Mouse (Mus musculus): ENCODE measurements around the gene Frmd6.

The Frmd6 gene

DNA sequence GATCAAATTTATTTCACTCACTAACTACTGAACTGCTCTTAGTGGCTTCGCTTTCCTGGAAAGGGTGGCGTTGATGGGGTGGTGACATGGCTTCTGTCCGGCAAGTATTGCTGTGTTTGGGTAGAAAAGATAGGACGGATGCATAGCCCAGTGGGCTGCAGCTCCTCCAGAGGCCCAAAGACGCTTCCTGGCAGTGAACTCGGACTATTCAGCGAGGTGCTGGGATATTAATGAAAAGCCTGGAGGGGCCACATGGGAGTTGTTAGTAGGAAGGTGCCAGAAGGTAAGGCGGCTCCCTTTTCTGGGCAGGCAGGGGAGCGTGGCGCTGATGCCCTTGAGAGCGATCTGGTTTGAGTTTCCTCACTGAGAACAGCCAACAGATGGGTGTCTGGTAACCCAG is 82.3 kb downstream of the Frmd6 start:
- DNase-seq, result no peak

DNA sequence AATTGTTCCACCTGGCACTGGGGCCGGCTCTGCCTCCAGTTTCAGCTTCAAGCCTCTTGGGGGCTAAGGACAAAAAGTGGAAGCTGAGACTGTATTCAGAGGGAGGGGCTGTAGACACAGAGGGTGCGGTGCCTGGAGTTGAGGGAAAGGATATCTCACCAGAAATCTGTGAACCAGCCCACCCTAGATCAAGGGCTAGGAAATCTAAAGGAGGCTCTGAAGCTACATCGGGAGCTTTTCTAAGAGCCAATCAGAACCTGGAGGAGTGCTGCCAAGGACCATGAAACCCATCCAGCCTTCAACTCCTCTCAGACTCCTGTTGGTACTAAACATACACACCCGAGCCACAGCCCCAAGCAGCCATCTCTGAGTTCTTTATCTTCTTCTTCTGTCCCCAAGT is 82.8 kb downstream of the Frmd6 start:
- DNase-seq, result no peak

DNA sequence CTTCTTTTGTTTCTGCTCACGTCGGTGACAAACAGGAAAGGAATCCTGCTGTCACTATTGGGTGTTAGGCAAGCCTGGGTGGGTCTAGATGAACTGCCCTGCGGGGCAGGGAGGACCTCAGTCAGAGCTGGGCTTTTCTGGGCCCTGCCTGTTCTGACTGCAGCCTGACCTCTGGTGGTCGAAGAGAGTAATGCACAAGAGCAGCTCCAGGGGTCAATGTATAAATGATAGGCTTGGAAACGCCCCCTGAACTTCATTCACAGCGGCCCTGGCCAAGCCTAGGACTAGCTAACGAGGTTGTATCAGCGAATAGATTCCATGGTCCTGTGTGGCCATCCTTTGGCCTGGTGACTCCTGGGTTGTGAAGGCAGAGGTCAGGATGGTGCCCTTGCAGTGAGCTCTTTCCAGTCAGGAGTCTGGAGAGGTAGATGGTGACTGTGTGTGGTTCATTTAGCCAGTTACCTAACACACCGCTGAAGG is 85.0 kb downstream of the Frmd6 start:
- DNase-seq, result peak; percentile 79

DNA sequence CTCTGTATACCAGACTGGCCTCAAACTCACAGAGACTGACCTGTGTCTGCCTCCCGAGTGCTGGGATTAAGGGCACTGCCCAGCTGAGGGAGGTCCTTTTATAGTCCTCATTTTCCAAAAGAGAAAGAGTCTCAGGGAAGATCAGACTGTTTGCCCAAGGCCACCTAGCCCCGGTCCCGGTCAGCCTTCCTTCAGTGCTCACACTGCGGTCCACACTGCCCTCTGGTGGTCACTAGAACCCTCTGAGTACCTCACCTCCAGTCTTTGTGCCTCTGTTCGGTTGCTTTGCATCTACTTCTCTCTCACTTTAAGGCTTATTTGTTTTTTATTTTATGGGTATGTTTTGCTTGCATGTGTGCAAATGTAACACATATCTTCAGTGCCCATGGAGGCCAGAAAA is 85.7 kb downstream of the Frmd6 start:
- peak; percentile 73 for DNase-seq

DNA sequence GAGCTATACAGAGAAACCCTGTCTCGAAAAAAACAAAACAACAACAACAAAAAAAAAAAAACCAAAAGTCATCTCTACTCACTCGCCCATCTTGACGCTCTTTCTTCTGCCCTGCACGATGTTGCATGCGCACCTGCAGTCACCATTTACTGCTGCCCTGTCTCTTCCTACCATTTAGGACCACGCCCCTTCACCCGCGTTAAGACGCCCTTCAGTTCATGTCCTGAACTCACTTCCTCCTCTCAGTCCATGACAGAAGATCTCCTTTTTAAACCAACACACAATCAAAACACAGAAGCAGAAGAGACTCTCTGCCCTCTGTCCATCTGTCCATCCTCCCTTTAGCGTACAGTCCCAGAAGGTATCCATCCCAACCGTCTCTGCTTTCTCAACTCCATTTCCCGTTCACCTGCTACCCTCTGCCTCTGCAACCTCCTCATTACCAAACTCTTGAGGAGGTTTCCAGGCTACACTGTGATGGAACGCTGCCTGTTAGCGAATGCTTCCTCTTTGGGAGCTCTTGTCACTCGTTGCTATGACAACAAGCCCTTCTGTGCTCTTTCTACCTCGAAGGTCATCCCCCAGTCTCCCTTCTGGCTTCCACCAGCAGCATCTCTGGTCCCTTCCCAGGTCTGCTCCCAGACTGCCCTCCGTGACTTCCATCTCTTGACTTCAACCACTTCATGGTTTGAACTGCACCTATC is 86.5 kb downstream of the Frmd6 start:
- DNase-seq, result no peak

DNA sequence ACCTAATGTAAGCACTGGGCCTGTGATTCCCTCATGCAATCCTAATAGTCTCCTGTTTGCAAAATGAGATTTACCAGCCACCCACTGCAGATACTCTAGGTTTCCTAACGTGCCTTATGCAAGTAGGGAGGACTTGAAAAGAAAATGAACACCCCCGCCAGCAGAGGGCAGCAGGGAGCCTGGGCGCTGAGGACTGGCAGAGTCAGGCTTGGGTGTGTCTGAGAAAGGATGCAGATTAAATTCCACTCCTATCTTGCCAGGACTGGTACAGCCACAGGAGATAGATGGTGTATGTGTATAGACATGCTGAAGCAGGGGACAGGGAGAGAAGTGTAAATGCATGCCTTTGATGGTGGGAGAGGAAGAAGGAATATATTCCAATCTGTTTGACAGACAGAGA is 88.1 kb downstream of the Frmd6 start:
- DNase-seq, result peak; percentile 74

DNA sequence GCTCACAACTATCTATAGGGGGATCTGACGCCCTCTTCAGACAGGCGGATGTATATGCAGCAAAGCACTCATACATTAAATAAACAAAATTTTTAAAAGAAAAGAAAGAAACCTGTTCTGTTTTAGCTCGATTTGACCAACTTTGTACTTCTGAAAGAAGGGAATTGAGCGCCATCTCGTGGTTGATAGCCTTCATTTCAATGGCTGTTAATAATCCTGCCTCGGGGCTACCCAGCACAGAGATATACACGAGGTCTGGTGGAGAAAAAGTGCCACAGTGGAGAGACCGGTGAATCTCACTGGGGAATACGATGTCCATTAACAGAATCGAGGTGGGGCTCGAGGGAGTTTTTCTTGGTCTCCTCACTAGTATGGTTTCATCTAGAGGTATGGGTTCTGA is 89.1 kb downstream of the Frmd6 start:
- DNase-seq, result peak; percentile 28

DNA sequence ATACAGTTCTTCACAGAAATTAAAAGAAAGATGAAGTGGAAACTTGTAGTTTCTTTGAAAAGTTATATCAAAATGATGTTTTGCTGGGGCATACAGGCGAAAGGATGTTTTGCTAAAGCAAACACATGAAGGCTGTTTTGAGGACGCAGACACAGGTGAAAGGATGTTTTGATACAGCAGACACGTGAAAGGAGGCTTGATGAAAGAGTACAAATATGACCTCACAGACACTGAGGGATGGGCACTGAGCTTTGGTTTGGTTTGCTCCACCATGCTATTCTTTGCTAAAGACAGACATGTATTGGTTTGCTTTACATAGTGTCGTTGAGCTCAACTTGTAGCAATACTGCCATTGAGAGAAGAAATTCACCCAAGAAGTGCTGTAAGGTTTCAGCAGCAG is 104.5 kb downstream of the Frmd6 start:
- no peak for DNase-seq

DNA sequence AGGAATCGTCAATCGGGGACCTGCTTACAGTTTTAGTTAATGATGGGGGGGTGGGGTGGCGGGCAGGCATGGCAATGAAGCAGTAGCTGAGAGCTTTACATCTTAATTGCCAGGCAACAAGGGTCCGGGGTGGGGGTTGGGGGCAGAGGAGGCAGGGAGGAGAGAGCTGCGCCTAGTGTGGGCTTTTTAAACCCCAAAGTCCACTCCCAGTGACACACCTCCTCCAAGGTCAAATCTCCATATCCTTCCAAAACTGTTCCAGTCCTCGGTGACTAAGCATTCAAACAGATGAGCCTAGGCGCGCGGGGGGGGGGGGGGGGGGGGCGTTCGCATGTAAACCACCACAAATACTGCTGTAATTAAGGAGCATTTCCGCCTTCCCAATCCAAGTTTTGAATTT is 111.8 kb downstream of the Frmd6 start:
- no peak for DNase-seq

DNA sequence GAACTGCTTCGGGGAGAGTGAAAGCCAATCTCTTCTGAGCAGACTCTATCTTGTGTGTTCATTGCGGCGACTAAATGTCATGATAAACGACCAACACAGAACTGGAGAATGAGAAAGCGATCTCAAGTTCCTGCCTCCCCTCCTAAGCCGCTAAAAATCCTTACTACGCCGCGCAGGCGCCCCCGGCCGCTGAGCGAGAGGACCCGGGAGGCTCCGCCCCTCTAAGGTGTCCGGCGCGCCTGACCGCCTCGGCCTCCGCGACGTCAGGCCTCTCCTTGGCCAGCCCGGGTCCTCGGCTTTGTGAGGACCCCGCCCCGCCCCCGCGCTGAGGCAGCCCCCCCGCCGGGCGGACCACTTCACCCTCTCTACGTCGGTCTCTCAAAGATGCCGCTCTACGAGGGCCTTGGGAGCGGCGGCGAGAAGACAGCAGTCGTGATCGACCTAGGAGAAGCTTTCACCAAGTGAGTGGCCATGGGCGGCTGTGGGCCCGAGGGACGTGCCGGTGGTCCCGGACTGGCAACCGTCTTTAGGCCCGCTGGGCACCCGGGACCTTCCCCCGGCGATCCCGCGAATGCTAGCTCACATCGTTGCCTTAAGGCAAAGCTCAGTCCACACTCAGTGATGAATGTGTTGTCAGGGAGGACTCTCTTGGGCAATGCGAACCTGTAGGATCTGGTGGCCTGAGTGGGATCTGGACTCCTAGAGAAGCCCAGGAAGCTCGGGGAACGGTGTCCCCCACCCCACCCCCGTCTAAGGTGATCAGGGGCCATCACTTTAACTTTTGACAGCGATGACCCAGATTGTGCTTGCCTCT is 112.5 kb downstream of the Frmd6 start, which contains the start of gene Actr10:
TSS of gene Actr10 (plus strand) at position 287 of the 814 bp plus-strand sequence.
- peak; percentile 93 for DNase-seq

DNA sequence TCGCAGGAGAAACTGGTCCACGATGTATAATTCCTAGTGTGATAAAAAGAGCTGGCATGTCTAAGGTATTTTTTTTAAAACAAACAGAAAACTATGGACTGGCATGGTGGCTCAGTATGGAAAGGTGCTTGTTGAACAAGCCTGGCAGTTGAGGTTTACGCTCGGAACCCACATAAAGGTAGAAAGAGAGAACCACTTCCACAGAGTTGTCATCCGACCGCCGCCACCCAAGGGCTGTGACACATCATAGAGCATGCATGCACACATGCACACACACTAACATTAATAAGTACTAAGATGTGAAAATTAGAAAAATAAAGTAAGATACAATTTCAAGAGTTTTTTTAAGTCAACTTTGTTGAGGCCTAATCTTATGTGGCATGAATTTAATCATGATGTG is 115.5 kb downstream of the Frmd6 start:
- DNase-seq, result no peak

DNA sequence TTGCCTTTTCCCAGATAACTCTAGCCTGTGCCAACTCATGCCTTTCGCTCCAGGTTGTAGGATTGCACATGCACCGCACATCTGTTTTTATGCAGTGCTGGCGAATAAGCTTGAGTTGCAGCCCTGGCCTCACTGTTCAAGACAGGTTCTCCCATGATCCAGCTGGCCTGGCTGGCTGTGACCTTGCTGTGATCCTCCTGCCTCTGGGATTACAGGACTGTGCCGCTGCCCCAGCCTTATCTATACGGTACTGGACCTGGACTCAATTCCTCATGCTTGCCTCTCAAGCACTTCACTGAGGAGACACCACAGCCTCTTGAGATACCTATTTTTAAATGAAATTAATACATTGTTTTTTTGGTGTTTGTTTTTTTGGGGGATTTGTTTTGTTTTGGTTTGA is 118.9 kb downstream of the Frmd6 start:
- no peak for DNase-seq

DNA sequence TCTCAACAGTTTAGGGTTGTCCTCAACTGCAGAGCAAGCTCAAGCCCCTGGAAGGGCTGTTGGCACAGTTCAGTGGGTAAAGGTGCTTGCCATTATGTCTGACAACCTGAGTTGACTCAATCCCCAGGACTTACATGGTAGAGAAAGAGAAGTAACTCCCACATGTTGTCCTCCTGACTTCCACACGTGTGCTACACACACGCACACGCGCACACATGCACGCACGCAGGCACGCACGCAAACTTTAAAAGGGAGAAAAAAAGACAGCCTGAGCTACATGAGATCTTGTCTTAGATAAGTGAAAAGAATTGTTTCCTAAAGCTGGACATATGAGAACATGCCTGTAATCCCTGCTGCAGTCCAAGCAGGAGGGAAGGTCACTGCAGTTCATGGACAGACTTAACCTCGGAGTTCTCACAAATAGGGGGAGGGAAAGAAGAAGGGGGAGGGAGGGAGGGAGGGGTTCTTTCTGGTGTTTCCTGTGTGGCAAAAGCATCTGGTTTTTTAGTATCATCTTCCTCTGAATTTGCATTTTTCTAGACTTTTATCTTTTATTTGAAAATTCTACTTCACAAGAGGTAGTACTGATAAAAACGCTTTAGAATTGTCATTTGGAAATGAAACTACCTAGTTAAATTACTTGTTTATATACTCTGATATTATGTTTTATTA is 121.4 kb downstream of the Frmd6 start:
- no peak for DNase-seq
